Mouse (Mus musculus): ENCODE measurements around the gene Cd276.
"Not testable (repeated sequence)": the region's sequence is repeated elsewhere in the genome, so short reads cannot be mapped to it uniquely, and the experiment has no call there.

Cd276 gene

DNA sequence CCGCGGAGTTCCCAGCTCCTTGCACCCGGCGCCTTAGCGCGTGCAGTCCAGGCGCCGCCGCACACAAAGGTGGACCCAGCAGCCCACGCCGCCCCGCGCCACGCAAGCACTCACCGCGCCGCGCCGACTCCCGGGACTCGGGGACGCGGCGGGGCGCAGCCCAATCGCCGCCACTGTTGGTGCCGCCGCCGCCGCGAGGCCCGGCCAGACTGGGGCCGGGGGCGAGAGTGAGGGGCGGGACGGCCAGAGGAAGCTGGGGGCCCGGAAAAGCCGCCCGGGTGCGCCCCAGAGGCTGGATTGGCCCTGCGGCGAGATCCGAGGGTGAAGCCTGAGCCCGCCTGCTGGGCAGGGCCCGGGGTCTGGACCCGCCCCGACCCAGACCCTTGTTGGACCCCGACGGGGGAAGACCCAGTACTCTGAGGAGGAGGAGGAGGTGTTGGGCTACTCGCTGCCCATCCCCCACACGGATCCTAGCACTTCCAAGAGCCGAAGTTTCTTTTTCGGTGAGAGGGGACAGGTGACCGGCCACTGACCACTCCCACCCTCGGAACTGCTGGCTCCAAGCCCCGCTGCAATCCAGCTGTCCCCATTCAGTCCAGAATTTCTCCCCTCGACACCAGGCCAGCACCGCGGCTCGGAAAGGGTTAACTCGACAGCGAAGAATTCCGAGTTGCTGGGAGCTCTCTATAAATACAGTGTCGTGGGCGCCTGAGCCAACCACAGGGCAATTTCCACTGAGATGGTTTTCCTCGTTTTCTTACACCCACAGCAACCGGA is at the start of gene Cd276:
Gene Cd276 (minus strand): TSS at position 530 of the 777 bp plus-strand sequence.
- DNase-seq (ENCODE audit: low spot score in 2 of 2): peak; percentile 74 to 81

DNA sequence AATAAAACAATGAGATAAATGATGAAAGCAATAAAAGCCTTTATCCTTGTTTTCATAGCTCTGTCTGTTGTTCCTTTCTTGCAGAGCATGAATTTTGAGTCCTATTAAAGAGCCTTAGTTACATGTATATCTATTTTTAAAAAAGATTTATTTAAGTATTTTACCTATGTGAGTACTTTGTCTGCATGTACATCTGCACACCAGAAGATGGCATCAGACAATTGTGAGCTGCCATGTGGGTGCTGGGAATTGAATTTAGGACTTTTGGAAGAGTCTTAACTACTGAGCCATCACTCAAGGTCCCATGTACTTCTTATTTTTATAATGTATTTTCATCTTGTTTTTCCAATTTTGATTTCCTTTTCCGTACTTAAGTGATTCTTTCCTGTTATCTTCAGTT is 40.1 kb upstream of the Cd276 start:
- DNase-seq (ENCODE audit: low spot score in 2 of 2): no peak

DNA sequence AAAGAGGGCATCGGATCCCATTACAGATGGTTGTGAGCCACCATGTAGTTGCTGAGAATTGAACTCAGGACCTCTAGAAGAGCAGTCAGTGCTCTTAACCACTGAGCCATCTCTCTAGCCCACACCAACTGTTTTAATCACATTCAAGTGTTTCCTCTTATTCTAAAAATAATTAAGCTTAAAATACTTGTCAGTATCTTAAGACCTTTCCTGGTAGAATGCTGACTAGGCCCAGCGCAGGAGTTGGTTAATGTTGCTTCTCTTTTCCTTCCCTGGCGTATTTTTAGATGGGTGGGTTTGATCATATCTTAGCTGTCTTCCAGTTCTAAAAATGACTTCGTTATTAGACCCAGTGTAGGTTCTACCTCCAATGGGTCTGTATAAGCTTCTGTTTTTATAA is 33.4 kb upstream of the Cd276 start:
- DNase-seq (ENCODE audit: low spot score in 2 of 2): no peak

DNA sequence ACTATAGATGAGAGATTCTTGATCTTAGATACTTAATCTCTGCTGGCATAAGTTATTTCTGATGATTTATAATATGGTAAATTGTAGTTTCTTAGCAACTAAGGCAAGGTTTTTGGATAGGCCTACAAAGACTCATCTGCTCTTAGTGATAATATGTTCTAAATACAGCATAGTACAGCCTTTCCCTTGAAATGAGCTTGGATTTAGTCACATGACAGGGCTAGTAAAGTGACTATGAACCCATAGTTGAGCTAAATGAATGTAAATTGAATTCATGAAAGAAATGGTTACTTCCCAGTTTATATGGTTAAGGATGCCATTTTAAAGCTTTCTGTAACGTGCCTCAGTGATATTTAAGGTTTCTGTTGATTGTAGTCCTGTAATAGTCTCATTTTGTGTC is 29.1 kb upstream of the Cd276 start:
- no peak for DNase-seq (ENCODE audit: low spot score in 2 of 2)

DNA sequence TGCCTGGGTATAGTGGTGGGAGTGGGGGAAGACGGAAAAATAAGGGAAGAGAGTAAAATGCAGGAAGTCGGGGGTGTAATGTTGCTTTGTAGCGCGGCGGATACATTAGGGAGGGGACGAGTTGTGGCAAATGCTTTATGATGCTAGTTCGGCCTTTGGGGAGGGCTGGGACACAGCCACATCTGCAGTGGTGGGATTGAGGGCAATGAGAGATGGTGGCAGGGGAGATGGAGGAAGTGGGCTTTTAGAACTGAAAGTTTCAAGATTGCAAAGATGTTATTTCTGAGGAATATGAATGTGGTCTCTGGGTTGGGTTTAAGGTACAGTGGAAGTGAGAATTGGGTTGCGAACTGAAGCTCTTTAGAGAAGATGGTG is 28.0 kb upstream of the Cd276 start:
- DNase-seq (ENCODE audit: low spot score in 2 of 2): no peak

DNA sequence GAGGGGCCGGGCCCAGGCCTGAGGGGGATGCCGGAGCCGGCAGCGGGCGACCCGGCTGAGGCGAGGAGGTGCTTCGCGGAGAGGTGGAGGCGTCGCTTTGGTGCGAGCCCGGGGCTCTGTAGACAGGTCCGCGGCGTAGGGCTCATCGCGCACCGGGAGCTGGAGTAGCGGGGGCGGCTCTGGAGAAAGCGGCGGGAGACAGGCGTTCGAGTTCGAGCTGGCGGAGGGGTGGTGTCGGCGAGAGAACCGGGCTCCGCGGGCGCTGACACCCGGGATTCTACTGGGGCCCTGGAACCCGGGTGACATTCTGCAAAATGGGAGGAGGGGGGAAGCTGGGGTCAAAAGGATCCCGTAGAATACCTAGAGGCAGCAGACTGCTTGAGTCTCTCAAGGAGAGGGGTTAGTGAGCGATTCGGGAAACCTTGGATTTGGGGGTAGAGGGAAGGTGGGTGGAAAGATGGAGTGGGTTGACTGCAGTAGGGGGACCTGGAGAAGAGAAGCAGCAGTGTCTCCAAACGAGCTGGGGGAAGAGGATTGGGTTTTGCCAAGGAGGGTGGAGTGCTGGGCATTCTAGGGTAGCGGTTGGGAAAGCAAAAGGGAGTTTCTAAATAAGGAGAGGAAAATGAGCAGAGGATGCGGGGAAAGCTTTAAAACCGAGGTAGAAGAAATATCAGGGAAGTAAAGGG is 27.5 kb upstream of the Cd276 start:
- peak; percentile 35 to 47 for DNase-seq (ENCODE audit: low spot score in 2 of 2)

DNA sequence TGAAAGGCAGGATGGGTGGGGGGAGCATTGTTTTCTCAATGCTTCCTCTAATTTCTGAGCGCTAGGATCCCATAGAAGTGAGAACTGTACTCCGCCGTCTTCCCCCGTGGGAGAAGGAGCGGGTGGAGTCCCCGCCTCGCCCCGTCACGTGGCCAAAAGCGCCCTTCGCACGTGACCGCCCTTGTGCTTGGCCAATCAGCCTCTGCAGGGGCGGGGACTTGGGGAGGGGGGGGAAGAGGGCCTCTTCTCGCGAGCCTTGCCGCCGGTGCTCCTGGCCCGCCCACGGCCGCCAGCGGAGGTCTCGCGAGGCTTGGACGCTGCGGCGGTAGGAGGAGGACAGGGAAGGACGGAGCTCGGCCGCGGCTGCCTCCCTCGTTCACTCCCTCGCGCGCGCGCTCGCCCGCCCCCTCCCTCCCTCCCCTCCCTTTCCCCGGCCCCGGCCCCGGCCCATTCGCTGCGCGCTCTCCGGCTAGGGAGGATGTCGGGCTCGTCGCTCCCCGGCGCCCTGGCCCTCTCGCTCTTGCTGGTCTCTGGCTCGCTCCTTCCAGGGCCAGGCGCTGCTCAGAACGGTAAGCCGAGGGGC is 26.8 kb upstream of the Cd276 start, which contains the start of gene Nptn:
Gene Nptn (plus strand): TSS at position 283 of the 583 bp plus-strand sequence.
- peak; percentile 94 to 96 for DNase-seq (ENCODE audit: low spot score in 2 of 2)

DNA sequence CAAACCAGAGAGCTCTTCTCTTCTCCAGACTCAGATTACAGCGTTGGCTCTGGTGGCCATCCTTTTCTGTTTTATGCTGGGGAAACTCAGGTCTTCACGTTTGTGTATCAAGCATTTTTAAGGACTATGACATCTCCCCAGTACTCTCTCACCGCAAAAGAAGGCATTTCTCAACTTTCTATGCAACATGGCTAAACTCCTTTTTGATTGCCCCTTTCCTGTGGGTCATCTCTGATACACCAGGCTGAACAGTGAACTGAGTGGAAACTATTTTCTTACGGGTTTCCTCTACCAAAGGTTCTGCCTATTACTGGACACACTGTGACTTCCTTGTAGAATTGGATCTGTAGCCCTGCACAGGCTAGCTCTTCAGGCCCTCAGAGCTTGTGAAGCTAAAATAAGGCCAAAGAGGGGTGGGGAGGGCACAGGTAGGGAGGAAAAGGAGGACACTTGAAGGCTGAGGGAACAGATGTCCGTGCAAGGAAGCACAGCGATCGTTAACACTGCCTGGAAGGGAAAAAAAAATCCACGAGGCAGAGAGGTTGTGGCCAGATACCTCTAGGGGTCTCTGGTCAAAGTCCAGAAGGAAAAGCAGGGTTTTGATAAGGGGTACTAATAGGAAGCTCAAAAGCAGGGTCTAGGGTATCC is 26.2 kb upstream of the Cd276 start:
- DNase-seq (ENCODE audit: low spot score in 2 of 2): no peak

DNA sequence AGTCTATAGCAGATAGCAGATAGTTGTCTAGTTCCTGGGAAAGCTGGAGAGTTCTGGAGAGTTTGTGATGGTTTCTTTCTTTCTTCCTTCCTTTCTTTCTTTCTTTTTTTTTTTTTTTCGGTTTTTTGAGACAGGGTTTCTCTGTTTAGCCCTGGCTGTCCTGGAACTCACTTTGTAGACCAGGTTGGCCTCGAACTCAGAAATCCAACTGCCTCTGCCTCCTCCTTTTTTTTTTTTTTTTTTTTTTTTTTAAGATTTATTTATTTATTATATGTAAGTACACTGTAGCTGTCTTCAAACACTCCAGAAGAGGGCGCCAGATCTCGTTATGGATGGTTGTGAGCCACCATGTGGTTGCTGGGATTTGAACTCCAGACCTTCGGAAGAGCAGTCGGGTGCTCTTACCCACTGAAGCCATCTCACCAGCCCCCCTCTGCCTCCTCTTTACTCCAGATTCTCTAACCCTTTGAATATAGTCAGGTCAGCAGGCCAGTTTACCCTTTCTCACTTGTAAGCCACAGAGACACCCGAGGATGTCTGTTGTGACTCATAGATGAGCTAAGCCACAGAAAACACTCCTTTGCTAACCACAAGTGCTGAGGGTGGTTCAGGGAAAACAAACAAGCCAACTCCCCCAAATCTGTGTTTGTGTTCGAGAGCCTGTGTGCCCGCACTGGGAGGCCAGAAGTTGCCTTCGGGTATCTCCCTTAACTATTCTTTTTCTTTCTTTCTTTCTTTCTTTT is 25.4 kb upstream of the Cd276 start:
- not testable (repeated sequence) for DNase-seq (ENCODE audit: low spot score in 2 of 2)

DNA sequence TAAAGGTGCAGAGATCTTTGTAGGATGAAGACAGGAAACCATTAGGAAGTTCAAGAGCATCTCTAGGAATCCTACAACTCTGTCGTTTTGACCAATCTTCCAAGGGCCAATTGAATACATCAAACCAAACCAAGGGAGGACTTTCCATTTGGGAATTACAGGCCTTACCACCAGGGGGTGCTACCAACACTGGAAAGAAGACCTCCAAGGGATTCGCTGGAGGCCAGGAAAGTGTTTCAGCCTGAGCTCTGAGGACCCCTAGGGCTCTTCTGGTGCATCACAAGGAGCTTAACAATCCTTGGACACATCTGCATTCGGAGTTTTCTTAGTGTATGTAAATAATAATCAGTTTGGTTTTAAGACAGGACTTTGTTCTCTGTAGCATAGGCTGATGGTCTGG is 23.4 kb upstream of the Cd276 start:
- DNase-seq (ENCODE audit: low spot score in 2 of 2): peak; percentile 77 to 82

DNA sequence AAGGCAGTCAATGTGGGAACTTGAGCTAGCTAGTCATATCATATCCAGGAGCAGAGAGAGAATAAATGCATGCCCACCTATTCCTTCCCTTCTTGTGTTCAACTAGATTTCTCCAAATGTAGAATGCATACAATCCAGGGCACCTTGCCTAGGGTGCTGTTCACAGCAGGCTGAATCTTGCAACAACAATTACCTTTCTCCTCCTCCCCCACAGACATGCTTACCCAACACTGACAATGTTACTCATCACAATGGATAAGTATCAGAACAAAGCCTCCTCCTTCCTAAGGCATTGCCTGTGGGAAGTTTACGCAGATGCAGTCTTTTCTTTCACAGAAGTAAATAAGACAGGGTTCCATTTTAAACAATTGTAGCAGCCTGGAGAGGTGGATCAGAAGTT is 15.8 kb upstream of the Cd276 start:
- DNase-seq (ENCODE audit: low spot score in 2 of 2): no peak

DNA sequence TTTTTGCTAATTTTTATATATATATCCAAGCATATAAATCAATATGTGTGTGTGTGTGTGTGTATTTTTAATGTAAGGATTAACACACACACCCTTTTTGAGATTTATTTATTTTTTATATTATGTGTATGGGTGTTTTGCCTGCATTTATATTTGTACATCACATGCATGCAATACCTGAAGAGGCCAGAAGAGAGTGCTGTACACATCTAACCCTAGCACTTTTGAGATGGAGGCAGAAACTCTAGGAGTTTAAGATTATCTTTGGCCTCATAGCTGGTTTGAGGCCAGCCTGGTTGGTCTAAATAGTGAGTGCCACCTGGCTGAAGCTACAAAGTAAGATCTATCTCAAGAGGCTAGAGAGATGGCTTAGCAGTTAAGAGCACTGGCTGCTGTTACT is 12.4 kb upstream of the Cd276 start:
- DNase-seq (ENCODE audit: low spot score in 2 of 2): no peak

DNA sequence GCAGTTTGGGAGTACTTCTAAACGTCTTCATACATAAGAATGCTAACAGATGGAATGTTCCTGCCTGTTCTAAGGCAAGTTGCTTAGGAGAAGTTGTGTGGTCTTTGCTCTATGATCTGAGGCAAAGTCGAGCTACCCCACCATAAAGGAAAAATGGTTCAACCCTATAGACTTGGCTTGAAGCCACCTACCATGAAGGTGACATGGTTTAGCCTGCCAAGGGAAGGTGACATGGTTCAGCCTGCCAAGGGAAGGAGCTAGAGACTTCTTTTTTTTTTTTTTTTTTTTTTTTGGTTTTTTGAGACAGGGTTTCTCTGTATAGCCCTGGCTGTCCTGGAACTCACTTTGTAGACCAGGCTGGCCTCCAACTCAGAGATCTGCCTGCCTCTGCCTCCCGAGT is 10.7 kb upstream of the Cd276 start:
- not testable (repeated sequence) for DNase-seq (ENCODE audit: low spot score in 2 of 2)

DNA sequence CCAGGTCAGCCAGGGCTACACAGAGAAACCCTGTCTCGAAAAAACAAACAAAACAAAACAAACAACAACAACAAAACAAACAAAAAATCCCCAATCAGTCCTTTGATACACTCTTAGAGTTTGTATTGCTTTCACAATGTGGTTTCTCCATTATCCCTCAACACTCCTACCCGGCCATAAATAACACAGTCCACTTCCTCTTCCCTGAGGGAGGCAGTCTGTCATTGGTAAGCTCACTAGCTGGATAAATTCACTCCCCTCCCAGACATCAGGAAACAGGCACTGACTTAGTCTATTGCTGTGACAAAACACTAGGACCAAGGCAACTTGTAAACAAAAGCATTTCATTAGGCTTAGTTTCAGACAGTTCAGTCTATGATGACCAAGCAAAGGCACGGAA is 5.0 kb upstream of the Cd276 start:
- DNase-seq (ENCODE audit: low spot score in 2 of 2): no peak

DNA sequence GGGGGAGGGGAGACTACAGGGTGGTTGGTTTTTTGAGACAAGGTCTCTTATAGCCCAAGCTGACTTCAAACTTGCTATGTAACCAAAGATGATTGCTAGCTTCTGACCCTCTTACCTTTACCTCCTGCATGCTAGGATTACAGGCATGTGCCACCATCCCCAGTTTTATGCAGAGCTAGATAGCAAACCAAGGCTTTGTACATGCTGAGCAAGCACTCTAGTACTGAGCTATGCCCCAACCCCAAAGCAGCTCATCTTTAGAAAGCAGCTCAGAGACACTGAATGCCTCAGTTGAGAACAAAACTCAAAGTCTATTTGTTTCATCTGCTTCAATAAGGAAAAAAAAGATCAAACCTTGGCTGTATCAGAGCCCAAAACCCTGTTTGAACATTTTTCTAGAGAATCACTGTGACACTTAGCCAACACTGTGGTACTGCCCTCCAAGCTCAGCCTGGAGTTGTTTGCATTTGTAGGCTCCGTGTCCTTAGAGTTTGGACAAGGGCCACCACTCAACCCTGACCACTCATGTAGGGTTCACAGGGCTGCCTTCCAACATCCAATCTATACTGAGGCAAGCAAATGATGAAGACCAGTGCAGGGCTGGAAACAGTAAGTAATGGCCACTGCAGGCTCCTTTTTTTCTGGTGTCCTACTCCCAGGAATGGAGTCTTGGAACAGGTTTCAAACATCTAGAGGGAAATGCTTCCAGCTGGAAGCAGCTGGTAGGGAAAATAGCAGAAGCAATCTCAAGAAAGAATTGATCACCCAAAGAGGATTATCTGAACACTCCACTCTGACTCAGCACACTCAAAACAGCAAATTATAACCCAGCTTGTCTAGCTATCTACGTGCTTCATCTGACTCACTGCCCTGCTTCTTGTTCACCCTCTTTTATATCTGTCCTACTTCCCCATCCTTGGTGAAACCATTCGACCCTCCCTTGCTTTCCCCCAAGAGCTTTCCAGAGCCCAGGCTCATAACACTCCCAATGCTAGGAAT is 2.5 kb upstream of the Cd276 start:
- DNase-seq (ENCODE audit: low spot score in 2 of 2): no peak

DNA sequence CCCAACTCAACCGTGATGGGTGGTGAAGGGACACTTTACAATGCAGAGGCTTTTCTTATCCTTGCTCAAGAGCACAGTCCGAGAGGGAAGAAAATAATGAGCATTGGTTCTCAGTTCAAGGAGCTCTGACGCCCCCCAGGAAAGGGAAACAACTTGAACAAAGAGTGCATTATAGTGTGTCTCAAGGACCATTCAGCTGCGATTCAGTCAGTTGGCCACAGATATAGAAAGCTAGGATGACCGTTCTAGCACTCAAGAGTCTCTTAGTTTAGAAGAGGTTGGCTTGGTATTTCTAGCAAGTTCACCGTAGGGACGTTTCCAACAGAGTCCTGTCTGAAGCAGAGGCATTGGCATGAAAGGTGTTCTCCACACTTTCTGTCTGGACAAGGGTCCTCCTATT is 1.4 kb upstream of the Cd276 start:
- no peak for DNase-seq (ENCODE audit: low spot score in 2 of 2)

DNA sequence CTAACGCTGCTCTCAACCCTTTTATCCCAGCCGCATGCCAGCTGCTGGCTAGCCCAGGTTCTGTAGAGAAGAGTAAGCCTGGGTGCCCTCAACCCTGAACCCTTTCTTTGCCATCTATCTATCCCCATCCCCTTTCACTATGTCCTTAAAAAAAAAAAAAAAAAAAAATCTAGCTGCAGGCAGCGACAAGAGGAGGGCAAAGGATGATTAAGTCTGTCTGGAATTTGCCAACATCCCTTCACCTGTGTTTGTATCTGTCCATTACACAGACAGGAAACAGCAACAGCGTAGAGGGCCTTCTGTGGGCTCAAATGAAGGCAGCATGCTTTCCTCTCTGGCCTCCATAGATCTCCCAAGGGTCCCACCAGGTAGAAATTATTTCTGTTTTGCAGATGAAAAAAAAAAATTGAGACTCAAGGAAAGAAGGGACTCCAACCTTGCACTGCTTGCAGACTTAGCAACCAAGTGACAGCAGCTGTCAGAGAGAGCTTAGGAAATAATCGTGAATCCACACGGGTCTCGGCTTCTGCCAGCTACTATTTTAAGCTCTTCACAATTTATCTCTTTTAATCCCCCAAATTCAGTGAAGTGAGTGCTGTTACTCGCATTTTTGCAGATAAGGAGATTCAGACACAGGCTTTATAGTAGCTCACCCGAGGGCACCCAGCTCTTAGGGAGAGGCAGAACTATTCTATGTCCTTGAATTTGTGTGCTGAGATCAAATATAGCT is 613 bp upstream of the Cd276 start:
- no peak for DNase-seq (ENCODE audit: low spot score in 2 of 2)

DNA sequence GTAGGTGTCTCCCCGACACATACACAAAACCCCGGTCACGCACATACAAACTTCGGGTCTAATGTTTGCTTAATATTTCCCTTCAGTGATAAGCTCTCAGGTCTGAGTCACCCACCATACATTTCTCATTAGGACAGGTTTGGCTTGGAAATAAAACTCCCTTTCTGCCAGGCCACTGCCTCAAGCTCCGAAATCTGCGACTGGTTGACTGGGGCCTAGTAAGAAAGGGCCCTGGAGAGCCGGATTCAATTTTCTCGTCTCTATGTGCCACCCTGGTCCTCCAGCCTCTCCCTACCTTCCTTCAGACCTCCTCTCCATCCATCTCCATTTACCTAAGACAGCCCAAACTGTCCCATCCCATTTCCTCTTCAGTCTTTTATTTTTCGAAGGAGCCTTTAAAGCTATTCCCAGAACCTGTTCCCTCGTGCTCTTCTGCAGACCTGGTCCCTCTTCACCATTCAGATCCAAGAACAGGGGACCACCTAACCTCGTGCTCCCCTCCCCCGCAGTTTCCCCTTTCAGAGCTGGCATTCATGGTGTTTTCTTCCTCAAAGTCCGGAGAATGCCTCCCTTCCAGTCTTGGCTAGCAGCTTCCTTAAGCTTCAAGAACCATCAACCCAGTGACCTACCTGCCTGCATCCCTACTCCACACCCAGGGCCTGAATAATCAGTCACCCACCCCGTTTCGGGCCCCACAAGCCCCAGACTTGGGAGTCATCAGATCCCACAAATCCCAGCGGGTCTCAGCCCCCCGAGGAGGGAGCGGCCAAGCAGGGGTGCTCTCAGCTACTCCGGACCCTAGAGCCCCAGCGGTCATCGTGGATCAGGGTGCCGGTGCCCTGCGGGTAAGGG is 955 bp downstream of the Cd276 start:
- no peak for DNase-seq (ENCODE audit: low spot score in 2 of 2)

DNA sequence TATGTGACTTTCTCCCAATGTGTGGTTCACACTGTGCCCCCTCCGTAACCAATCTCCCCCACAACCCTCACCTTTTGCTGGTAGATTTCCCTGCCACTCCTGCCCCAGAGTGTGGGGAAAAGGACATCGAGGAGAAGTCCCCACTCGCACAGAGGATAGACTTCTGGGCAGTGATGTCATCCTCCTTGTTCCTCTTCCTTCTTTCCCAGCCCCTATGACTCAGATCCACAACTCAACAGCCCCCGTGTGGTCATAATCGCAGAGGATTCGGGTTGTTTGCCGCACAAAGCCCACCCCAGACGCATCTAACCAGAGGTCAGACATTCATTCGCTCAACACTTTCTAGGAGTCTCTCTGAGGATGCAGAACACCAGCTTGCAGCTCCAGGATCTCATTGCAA is 3.2 kb downstream of the Cd276 start:
- DNase-seq (ENCODE audit: low spot score in 2 of 2): no peak

All from right cerebral cortex, postnatal 36 days (tissue).